Mouse (Mus musculus) thymus, adult 2 months (tissue): ENCODE results near the gene Dab2ip.

Experiments used
- CTCF ChIP-seq: fragments of 200-500 bp; IDR thresholded peaks from 2 replicates; pipeline ENCODE4 v1.5.1; 2012; ENCODE audit warnings: mild to moderate bottlenecking, control low read depth, low read length, moderate library complexity, borderline replicate concordance; ENCODE audit not compliant: control insufficient read depth, poor library complexity, insufficient read depth; ENCODE audit errors: extremely low read depth
- POLR2A ChIP-seq: fragments of 200-500 bp; IDR thresholded peaks from 2 replicates; pipeline ENCODE4 v1.6.1; 2012; ENCODE audit warnings: mild to moderate bottlenecking, low read length, control low read depth, moderate library complexity; ENCODE audit not compliant: control insufficient read depth, poor library complexity, insufficient read depth; ENCODE audit errors: extremely low read depth

DNA sequence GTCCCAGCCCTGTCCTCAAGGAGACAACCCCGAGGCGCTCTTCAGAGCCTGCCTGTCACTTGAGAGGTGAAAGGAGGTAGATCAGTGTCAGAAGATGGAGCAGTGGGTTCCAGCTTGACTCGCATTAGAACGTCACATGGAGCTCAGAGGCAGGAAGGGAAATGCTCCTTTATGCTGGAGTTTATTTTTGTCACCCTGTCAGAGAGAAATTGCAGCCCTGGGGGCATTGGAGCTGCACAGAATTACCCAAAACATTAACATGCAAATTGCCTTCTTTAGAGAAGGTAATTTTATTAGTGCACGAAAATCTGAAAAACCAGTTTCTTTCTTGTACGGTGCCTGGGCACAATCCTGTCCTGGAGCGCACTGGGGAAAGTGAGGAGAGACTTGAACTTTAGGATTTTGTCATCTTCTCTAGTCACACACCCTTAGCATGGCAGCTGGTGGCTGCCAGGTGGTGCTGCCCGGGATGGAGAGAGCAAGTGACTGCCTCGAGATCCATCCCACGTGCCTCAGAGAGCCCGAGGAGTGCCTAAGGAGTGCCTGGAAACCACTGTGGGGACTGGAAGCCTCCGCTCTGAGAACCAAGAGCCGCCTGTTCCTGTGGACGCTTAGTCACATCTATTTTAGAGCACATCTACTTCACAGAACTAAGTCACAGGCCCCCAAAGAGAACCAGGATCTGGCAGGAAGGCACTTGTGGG is 209.9 kb downstream of the Dab2ip start:
- no peak for TF ChIP-seq CTCF
- TF ChIP-seq POLR2A = no peak
